Mouse (Mus musculus) ES-E14 (cell line): ENCODE data around the gene Olfr223.

Experiments used
- CHD2 ChIP-seq: IDR thresholded peaks from 2 replicates; pipeline ENCODE4 v1.6.1; 2014; ENCODE audit warnings: mild to moderate bottlenecking, low read depth, low read length, inconsistent platforms
- HCFC1 ChIP-seq: IDR thresholded peaks from 2 replicates; pipeline ENCODE4 v1.6.1; 2012; ENCODE audit warnings: low read length, inconsistent platforms, borderline replicate concordance; ENCODE audit not compliant: insufficient read depth
- MAFK ChIP-seq: IDR thresholded peaks from 2 replicates; pipeline ENCODE4 v1.6.1; 2014; ENCODE audit warnings: mild to moderate bottlenecking, low read depth, low read length, inconsistent platforms; ENCODE audit not compliant: insufficient read depth
- ZC3H11A ChIP-seq: IDR thresholded peaks from 2 replicates; pipeline ENCODE4 v1.6.1; 2012; ENCODE audit warnings: low read depth, mild to moderate bottlenecking, inconsistent platforms, low read length, borderline replicate concordance
- ZNF384 ChIP-seq: IDR thresholded peaks from 2 replicates; pipeline ENCODE4 v1.6.1; 2012; ENCODE audit warnings: low read depth, low read length, inconsistent platforms

- TF ChIP-seq MAFK (no peak), ZC3H11A (no peak), CHD2 (no peak), ZNF384 (no peak), HCFC1 (no peak)
These were observed 39.0 kb downstream of the Olfr223 start for GRCm38 (mm10) chr11:59554127-59554526.
